Mouse (Mus musculus) fibroblast of lung, adult 2 months (primary cell): ENCODE results near the gene Trim6.
"Not testable (repeated sequence)": the region's sequence is repeated elsewhere in the genome, so short reads cannot be mapped to it uniquely, and the experiment has no call there.

Experiments
- DNase-seq: peaks from one replicate; pipeline ENCODE4 v3.0.0-alpha.2; 2011; ENCODE audit warnings: low read depth

Gene Trim6

DNA sequence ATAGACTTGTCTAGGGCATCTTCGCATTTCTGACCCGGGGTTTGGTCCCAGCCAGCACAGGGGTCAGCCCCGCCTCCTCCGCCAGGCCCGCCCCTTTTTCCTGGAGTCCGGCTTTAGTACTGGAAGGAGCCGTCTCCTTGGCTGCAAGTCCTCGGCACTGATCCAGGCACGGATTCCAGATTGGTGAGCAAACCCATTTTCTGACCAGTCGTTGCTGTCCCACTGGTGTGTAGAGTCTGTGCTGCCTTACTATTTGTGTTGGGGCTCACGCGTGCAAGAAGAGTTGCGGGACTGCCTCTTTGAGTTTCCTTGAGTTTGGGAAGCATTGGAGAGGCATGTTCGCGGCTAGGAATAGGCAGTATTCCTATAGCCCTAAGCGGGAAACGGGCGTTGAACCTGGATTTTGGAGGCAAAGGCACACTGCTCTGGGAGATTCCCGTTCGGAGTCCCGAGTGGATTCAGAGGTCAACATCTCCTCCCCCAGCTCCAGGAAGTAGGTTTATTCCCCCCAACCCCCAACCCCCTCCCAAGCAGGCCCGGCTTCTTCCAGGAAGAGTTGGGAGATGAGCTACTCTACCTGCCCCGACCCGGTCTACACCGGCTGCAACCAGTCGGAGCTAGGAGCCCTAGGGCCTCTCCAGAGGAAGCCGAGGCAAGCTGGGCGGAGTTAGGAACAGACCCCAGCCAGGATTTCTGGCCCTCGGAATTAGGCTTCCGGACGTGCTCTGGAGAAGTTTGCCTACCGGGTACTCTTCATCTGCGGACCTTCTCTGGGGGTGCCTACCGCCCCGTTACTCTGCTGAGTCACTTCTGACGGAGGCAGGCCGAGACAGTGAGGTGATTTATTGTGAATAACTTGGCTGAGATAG, at the start of gene Trim6:
Trim6 (plus strand) TSS at position 93 of the 869 bp plus-strand sequence.
- peak; percentile 56 for DNase-seq

DNA sequence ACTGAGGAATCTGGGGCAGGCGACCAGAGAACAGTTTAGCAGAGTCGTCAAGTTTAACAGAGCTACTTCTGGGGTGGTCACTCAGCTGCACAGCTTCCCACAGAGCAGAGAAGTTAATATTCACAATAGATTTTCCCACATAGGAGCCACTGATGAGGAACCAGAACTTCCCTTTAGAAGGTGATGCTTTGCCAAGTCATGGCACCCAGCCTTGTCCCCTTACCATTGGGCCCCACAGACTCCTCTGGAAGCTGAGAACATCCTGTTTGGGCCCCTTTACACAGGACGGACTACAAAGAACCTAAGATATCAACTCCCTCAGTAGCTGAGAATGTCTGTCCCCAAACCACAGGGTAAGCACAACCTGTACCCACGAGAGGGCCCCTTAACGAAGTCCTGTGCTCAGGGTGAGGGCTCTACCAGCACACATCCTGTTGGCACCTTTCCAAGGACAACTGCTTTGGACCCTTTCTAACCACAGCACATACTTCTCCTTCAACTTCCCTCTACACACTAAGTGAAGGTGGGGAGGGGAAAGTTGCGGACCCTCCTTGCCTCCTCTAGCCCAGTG, 48.9 kb upstream of the Trim6 start:
- no peak for DNase-seq

DNA sequence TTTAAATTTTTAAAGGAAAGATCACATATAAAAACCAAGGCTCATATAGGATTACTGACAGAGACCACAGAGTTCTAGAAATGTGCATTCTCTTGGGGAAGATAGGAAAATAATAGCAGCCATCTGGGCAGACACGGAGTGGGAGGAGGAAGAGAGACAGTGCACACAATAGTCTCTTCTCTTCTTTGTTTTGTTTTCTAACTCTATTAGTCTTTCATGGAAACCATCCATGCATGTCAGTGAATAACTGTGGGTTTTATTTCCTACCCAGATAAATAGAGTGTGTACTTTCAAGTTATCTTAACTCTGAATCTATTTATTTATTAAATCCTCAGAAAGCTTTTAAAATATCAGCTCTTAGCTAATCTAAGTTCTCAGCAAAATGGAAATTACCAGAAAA, 43.5 kb upstream of the Trim6 start:
- DNase-seq = no peak

DNA sequence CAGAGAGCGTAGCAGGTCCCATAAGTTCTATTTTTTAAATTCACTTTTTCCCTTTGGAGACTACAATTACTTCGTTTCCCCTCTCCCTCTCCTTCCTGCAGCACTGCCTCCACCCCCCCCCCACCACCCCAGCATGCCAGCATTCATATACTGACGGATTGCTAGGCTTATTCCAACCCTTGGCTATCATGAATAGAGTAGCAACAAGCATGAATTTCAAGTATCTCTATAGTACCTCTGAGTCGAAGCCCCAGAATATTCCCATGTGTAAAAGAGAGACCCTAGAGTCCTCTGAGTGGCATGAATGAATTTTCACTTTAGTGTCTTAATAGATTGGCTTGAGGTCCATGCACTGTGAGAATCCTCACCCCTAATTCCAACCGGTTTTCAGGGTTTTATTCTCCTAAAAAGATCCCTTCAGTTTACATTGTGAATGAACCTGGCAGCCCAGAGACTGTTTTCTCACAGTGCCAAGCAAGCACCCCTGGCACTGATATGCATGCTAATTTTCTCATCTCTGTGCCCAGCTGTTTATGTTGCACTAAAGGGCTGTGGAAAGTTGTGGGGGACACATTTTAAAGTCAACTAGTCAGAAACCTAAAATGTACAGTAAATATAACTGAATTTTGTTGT, 40.1 kb upstream of the Trim6 start:
- no peak for DNase-seq

DNA sequence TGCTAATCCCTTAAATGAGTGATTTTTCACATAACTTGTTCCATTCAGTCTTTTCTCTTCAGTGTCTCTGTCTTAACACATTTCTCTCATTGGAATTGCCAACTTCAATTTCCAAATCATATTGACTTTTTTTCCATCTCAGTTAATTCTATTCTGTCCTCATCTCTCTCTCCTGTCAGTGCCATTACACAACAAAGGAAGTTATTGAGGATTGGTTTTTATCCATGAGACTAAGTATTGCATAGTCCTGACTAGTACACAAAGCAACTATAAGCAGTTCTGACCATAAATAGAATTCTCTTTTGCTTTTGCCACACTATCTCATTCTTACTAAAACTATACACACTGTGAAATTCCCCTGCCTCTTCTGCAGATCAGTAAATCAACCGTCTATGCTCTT, 39.5 kb upstream of the Trim6 start:
- DNase-seq = no peak

DNA sequence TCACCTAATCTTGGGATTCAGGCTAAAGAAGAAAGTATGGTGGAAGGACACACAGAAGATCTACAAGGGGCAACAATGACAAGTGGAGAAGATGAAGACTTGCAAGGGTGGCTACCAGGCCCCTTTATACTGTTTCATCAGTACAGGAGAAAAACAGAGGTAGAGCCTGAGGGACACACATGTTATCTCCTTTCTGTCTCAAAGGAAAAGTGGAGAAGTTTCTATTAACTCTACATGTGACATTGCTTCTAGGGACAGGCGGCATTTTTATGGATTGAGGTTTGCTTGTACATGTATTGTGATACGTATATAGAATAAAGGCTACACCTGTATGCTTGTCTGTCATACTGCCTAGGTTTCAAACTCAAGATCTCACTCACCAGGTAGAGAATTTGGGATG, 35.3 kb upstream of the Trim6 start, which contains the start of gene Olfr648:
Olfr648 (minus strand) TSS at position 101 of the 400 bp plus-strand sequence.
- no peak for DNase-seq

DNA sequence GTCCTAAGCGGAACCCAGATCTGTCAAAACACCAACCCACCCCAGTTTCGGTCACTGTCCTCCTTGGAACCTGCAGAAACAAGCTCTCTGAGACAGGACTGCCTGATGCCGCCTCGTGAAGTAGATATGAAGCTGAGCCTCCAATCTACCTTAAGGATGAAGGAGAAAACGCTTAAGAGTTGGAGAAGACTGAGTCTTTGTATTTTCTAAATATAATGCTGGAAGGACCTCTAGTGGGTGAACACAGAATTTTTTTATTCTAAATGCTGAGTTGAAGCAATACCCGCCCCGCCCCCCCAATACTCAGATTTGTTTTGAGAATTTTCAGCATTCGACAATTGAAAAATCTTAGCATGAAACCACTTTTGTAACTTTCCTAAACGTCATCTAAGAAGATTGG, 27.3 kb upstream of the Trim6 start:
- no peak for DNase-seq

DNA sequence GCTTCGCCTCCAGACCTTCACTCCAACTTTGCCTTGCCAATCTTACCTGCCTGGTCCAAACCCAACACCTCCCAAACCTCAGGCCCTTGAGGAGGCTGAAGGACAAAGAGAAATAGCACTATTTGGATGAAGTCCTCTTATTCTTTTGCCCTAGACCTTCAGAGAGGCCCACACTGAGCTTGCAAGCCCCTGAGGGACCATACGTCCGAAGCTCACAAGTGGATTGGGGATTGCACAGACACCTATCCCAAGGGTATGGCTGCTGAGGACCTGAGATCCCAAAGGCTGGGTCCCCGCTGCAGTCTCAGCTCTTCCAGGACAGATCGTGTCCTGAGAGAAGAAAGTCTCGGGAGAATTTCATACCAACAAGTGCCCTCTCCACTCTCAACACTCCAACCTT, 22.7 kb upstream of the Trim6 start, which contains the start of gene Olfr649:
Olfr649 (minus strand) TSS at position 101 of the 400 bp plus-strand sequence.
- no peak for DNase-seq

DNA sequence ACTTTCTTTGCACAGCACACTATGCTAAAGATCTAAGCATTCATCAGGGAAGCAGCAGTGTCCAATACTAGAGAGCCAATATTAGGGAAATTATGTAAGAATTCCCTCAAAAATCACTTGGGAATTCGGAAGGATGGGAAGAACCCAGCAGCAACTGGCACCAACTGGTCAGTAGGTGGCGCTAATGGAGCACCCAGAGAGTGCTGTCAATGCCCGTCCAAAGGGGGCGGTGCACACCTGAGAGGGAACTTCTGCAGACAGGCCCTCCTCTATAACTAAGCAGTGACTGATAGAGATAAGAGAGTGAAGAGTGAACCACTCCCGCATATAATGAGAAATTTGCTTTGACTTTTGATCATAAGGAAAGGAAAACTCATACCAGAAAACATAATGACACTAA, 18.8 kb upstream of the Trim6 start:
- DNase-seq = peak; percentile 31

DNA sequence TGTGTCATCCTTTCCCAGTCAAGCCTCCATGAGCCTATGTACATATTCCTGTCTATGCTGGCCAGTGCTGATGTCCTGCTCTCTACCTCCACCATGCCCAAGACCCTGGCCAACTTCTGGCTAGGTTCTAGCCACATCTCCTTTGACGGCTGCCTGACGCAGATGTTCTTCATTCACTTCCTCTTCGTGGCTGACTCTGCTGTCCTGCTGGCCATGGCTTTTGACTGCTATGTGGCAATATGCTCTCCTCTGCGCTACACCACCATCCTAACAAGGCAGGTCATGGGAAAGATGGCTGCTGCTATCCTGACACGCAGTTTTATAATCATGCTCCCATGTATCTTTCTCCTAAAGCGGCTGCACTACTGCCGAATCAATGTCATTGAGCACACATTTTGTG, 12.4 kb upstream of the Trim6 start:
- DNase-seq = no peak

DNA sequence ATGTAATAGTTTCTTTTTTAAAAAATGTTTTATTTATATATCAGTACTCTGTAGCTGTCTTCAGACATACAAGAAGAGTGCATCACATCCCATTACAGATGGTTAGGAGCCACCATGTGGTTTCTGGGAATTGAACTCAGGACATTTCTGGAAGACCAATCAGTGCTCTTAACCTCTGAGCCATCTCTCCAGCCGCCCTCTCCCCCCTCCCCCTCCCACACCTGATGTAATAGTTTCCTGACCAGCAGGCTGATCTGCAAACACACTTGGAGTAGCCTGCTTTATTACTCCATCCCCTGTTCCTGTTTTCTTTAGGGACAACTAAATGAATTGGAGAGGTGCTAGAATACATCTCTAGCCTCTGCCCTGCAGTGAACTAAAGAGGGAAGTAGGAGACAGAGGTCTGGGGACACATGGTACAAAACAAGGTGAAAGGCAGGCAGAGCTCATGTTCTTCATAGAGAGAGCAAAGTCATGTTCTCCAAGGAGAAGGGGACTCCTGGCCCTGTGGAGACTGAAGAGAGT, 2.5 kb upstream of the Trim6 start:
- no peak for DNase-seq

DNA sequence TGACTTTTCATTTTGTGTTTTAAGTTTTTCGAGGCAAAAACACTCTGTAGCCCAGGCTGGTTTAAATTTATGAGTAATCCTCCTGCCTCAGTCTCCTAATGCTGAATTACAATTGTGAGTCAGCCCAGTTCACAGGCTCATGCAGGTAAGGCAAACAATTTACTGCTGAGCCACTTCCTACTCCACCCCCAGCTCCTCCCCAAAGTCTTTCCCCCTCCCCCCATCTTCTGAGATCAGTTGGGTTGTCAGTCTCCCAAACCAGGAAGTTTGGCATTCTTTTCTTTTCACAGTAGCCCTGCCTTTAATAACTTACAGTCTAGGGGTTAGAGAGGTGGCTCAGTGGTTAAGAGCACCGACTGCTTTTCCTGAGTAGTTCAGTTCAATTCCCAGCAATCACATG, 712 bp upstream of the Trim6 start:
- no peak for DNase-seq

DNA sequence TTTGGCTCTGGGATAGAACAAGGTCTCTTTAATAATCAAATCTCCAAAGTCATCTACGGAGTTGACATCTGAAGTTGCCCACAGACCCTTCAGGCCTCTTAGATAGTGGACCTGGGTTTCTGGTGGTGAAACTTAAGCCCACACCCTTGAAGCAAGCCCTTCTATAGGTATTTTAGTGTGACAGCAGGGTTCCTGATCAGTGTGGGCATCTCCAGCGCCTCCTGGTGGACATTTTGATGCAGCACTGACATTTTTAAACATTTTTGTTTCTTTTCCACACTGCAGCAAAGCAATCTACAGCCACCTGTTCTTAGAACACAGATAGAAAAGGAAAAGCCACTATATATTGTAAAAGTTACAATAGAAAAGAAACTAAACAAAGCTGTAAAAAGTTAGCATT, 12.6 kb downstream of the Trim6 start:
- no peak for DNase-seq

DNA sequence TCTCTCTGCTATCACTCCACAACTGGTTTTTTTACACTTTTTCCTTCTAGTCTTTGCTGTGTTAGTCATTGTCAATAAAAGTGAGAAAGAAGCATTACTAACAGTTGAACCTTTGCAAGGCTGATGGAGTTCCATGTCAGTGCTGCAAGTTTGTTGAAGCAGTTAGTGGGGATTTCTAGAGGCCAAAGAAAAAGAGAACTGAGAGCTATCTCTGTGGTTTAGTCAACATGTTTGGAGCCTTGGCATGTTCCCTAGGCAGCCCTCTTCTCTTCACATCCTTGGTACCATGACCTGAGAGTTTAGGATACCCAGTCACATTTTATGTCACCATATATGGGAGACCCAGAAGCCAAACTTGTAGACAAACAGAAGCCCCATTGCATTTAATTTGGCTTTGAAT, 22.3 kb downstream of the Trim6 start:
- DNase-seq = no peak

DNA sequence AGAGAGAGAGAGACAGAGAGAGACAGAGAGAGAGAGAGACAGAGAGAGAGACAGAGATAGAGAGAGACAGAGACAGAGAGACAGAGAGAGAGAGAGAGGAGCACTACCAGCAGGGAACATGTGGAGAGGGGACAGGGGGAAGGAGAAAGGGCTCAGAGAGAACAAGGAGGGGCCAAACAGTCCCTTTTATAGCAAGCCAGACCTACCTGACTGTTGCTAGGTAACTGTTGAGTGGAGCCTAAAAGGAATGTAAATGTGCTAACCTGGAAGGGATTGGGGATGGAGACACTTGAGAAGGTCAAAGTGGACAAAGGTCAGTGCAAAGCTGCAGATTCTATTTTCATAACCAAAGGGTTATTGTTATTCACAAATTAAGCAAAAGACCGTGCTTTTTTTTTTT, 25.0 kb downstream of the Trim6 start:
- DNase-seq = no peak

DNA sequence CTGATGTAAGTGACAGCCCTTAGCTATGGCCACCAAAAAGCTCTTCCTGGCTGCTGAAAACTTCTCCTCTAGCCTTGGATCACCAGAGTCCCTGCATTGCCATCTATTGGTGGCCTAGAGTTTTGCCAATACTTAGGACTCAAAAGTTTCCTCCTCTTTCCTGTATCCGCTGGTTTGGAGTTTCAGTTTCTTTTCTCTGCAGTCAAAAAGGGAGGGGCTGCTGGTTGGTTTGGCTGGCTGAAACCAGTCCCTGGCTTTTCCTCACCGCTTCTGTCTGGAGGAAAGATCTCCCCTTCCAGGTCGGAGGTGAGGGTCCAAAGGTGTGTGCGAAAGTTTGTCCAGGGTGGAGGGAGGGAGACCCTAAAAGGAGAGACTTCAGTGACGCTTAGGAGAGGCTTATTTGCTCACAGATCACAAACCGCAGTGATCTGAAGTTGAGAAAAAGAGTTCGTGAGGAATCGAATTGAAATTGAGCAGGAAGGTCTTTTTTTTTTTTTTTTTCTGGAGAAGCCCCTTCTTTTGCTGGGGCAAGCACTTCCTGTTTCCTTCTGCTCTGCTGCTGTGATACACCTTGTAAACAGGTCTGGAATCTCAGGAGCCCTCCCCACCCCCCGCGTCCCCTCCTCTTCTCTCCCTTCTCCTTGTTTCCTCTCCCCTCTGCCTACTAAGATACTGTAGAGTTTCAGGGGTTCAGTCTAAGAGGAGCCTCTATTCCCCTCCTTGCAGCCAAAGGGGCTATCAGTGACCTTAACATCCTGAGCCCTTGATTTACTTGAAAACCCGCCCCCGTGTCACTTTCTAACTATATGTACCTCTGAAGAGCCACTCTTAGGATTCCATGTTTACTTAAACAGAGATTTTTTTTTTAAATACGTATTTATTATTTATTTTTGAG, 25.9 kb downstream of the Trim6 start, which contains the start of gene Trim34a:
Trim34a (plus strand) TSS at position 171 of the 895 bp plus-strand sequence.
- peak; percentile 73 for DNase-seq

DNA sequence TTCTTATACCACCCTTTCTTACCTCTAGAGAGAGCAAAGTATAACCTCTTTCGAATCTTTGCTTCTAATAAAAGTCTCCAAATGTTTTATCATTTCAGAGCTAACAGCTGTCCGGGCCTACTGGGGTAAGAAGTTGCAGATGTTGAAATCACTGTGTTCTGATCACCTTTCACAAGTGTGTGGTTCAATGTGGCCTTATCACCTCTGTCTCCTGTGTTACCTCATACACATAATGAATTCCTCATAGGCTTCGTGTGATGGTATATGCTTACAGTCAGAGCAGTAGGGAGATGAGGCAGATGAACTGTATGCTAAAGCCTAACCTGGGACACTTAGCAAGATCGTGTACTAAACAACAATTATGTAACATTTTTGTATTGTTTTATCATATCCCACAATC, 41.8 kb downstream of the Trim6 start:
- not testable (repeated sequence) for DNase-seq

DNA sequence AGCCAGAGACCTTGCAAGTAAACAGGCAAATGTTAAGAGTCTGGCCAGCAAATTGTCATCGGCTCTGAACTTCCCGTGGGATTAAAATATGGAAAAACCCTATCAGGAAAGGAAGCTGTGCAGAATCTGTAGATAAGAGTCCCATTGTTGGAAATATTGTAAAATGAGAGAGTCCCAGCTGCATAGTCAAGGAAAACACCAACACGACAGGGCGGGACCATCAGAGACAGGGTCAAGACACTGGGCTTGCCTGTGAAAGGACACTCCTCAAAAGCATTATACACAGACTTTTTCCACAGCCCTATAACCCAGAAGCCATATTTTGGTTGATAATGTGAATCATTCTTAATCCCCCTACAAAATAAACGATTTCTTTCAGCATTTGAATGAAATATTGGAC, 46.7 kb downstream of the Trim6 start:
- DNase-seq = not testable (repeated sequence)

DNA sequence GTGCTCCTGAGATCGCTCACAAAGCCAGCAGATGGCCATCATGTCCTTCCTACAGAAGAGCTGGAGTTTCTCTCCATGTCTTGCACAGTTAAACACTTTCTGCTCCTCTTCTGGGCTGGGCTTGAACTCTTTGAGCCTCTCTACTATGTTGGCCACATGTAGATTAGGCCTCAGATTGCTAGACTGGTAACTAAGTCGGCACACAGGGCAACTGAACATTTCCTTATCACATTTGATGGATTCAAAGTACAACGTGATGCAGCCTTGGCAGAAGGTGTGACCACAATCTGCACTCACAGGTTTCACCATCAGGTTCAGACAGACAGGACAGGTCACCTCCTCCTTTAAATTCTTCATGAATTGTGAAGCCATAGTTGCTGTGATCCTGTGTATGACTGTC, 60.8 kb downstream of the Trim6 start:
- not testable (repeated sequence) for DNase-seq
